Mouse (Mus musculus) telencephalon, adult 2 months (tissue): ENCODE results near the gene Gm14214.

Experiments
- DNase-seq: peaks from one replicate; pipeline ENCODE4 v3.0.0-alpha.2; 2011; ENCODE audit warnings: low read depth, low spot score

Gm14214 gene

GRCm38 (mm10) chr2:154769930-154770329 lies at the start of gene Gm14214:
Gene Gm14214, minus strand, starts transcription at chr2:154770030.
- DNase-seq: no peak

- no peak for DNase-seq
Measured at GRCm38 (mm10) chr2:154818599-154818998, 48.8 kb upstream of the Gm14214 start.

DNA sequence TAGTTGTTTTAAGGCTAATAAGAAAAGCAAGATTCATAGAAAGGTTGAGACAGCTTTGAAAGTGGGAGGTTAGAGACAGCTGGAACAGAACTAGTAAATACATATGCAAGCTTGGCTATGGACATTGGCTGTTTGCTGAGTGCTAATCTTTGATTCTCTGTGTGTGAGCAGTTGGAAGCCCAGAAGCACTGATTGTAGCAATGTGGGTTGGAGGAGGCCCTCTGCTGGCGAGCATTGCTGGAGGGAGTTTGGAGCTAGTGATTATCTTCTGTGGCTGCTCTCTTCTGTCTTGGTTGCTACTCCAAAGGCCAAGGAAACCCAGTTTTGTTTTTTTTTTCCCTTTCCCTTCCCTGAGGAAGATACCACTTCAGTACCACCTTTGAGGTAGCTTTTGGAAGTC lies 48.0 kb upstream of the Gm14214 start:
- peak; percentile 28 for DNase-seq

DNA sequence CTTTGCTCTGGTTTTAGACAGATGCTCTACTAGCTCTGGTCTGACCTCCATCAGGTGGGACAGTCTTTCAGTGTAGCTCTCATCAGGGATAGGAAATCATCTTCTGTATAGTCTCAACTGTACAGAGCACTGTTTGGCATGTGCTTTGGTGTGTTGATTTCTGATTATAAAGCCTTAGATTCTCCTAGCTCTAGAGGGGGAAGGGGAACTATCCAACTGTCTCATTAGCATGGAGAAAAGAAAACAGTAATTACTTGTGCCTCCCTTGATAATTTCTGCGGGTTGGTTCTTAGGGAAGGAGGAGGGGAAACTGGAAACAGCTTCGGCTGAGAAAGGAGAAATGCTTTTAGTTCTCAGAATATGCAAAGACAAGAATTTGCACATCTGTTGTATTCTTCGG lies 47.3 kb upstream of the Gm14214 start:
- no peak for DNase-seq

DNA sequence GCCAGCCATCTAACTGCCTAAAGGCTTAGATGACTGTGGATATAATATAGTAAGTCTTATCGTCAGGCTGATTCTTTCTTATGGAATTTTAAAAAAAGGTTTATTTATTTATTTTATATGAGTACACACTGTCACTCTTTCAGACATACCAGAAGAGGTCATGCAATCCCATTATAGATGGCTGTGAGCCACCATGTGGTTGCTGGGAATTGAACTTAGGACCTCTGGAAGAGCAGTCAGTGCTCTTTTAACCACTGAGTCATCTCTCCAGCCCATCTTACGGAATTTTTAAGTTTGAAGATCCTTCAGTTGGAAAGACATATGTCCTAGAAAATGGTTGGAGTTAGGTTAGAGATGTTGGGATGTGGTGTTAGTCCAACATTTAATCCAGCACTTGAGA lies 43.6 kb upstream of the Gm14214 start:
- no peak for DNase-seq

- DNase-seq: no peak
Measured at GRCm38 (mm10) chr2:154810821-154811220, 41.0 kb upstream of the Gm14214 start.

- DNase-seq: no peak
Measured at GRCm38 (mm10) chr2:154809107-154809762, 39.4 kb upstream of the Gm14214 start.

DNA sequence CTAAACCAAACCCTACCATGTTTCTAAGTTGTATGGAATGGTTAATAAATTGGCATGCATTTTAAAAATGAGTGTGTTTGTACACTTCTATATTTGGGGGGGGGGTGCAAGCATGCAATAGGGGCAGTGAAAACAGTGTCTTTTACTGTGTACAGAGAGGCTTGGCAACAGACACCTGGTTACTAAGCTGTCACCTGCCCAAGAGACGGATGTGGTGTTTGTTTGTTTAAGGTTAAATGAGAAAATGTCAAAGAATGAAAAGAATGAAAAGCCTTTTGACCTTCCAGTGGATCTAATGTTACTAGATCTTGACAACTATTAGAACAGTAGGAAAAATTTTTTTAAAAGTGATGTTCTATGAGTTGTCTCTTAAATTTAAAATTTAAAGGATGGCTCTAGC lies 37.9 kb upstream of the Gm14214 start:
- DNase-seq: no peak

DNA sequence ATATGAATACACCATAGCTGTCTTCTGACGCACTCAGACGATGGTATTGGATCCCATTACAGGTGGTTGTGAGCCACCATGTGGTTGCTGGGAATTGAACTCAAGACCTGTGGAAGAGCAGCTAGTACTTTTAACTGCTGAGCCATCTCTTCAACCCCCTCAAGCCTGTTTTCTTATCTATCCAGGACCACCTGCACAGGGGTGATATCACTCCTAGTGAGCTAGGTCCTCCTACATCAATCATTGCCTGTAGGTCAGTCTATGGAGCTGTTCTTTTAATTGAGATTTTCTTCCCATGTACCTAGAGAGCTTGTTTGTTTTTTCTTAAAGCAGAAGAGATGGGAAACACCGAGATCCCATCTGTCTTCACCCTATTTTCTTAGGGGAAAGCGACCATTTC lies 34.0 kb upstream of the Gm14214 start:
- DNase-seq: no peak

DNA sequence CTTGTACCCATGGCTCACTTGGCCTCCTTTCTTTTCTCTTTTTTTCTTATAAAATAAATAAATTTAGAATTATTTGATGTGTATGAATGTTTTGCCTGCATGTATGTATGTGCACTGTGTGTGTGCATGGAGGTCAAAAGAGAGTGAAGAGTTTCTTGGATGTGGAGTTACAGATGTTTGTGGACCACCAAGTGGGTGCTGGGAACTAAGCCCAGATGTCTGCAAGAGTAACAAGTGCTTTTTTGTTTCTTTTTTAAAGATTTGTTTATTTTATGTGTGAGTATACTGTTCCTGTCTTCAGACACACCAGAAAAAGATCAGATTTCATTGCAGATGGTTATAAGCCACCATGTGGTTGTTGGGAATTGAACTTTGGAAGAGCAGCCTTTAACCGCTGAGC lies 33.5 kb upstream of the Gm14214 start:
- DNase-seq: no peak

DNA sequence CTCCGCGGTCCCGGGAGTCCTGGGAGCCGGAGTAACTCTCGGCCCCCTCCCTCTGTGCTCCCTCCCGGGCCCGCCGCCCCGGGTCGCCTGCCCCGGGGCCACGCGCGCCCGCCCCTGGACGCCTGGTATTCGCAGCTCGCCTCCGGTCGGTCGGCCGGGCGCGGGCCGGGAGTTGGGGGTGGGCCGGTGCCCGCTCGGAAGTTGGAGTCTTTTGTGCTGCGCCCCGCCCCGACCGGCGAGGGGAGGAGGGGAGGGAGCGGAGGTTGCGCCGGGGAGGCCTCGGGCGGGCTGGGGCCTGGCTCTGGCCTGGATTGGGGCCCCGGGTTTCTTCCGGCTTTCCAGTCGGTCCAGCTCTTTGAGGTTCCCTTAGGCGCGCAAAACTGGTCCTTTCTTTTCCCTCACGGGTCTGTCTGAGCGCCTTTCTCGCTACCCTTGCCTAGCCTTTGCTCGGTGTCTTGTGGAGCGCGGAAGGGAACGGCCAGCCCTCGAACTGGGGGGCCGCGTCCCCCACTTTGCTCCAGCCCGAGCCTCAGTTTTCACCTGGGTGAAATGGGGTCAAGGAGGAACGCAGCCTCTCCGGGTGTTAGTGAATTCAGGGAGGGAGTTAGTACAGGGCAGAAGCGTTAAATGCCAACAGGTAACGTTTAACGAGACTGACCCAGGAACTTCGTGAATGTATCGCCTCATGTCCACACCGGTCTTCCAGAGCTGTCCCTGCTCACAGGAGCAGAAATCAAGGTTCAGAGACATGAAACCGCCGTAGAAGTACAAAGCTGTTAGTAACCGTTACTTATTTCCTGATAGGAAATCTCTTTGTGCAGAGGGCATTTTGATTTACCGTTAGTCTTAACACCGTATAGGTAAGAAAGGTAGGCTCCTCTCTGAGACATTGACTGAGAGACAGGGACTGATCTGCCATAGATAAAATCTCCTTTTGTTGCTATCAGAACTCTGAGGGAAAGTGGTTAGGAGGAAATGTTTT lies 22.1 kb upstream of the Gm14214 start:
- DNase-seq: no peak

DNA sequence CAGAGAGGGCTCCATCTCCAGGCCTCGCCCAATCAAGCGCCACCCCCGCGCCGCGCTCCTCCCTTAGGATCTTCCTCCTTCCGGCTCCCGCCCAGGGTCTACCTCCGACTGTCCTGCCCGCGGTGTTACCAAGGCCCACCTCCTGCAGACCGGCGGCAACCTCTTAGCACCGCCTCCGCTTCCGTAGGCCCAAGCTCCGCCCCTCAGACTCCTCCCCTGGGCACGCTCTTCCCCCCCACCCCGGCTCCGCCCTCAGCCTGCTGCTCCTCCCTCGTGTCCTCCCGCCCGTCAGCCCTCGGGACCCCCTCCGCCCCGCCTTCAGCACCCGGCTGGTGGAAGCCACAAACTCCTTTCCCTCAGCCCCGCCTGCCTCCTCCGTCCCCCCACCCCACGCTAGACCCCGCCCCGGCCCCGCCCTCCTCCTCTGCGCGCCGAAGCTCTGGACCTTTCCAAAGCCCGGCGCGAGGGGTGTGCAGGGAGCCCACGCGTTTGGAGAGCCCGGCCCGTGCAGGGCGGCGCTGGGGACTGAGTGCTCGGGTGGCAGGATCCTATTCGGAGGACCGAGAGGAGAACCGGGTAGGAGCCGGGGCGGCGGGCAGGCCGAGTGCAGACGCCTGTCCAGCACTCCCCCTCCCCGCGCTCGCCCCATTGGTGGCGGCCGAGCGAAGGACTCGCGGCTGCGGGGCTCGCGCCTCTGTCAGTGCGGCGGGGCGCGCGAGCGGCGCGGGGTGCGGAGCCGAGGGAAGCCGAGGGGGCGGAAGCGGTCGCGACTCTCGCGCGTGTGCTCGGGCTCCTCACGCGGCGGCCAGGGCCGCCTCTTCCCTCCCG lies 21.0 kb upstream of the Gm14214 start, which contains the start of the genes Raly and a:
Gene Raly, plus strand, starts transcription at position 441 of the 828 bp plus-strand sequence.
Gene a, plus strand, starts transcription at position 747 of the 828 bp plus-strand sequence.
- peak; percentile 98 for DNase-seq

DNA sequence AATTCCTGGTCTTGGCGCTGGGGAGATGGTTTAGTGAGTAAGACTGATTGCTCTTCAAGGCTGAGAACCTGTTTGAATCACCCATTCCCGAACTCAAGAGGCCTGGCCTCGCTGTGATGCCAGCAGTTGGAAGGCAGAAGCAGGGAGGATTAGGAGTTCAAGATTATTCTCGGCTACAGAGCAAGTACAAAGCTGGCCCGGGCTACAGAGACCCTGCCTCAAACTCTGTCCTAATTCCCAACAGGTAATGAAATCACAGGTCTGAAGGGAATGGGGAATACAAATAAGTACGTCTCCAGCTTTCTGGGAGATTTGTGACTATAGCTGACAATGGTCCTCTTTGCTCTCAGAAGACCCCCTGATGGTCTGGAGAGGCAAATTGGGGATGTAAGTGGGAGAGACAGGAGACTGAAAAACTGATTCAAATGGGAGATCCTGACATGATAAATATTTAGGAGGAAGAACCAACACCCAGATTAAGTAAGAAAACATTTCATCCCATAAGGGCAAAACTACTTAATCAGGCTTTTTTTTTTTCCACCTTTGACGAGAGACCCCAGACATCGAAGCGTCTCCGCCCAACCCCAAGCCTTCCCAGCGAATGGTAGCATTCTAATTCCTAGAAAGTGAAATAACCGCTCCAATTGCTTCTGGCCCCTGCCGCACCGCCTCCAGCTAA lies 20.3 kb upstream of the Gm14214 start:
- DNase-seq: no peak

- DNase-seq: no peak
Measured at GRCm38 (mm10) chr2:154789381-154789780, 19.6 kb upstream of the Gm14214 start.

GRCm38 (mm10) chr2:154786776-154787175 lies 16.9 kb upstream of the Gm14214 start:
- DNase-seq: no peak

GRCm38 (mm10) chr2:154786187-154786586 lies 16.4 kb upstream of the Gm14214 start:
- DNase-seq: no peak

DNA sequence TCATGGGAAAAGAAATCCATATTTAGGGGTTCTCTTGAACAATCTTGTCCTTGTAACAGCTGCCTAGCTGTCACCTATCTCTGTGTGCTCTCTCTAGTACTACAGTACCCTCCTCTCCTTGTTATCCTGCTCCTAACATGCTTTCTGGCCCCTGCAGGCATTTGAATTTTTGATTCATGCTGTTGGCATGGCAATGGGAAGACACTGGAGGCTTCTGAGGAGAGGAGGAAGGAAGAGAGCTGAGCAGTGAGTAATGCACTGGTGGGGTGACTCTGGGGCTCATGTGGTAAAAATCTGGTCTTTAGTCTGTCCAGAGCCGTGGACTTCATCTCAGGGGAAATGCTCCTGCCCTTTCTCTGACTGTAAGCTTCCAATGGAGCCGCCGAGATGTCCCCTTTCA lies 15.5 kb upstream of the Gm14214 start:
- no peak for DNase-seq

GRCm38 (mm10) chr2:154782856-154783650 lies 13.2 kb upstream of the Gm14214 start:
- no peak for DNase-seq

- no peak for DNase-seq
Measured at GRCm38 (mm10) chr2:154782361-154782760, 12.5 kb upstream of the Gm14214 start.

DNA sequence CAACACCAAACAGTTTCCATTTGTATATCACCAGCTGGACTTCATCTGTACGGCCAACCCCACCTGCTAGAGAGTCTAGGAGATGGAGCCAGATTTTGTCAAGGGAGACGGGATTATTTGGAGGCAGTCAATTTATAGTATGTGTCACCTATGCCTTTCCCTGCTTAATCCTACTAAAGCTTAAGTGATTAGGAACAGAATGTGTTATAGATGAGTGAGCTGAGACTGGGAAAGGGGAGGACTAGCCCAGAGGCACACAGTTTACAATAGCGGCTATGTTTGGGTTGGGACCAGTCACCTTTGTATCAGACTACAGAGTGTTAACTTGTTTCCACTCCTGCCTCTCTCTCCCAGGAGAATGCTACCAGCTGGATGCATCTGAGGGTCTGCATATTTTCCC lies 9.8 kb upstream of the Gm14214 start:
- DNase-seq: no peak
